Mouse (Mus musculus): ENCODE results near the gene Atp5h. TPM values are rescaled to one million over a fixed set of nuclear protein-coding genes. Genes with fewer than 3 reads are reported as not detected.
A peak's percentile ranks its signal among the peaks of the same experiment; 100 is the strongest.

Gene Atp5h
- polyA plus RNA-seq, 2 experiments = 334 to 620 TPM

DNA sequence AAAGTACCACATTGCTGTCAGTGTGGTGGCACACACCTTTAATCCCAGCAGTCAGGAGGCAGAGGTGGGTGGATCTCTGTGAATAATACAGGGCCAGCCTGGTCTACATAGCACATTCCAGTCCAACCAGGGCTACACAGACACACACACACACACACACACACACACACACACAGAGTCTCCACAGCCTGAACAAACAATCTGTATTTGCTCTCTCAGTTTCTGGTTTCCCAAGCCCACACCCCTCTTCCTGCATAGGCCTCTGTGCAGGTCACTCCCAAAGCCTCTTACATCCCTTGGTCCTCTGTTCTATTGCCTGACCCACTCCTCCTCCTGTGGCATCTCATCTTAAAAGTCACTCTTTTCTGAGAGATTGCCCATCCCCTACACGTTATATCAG lies 47.7 kb downstream of the Atp5h start:
- no peak overlapping the region for H3K9ac ChIP-seq (replicated peaks)
- 33% methylated on average over 1 of the region's 1 CpGs for WGBS (ENCODE audit: insufficient replicate concordance)
- no peak overlapping the region for H3K4me3 ChIP-seq (ENCODE audit: insufficient read depth in 1 of 2, low read depth in 2 of 2, low read length in 2 of 2)
- H3K4me2 ChIP-seq (ENCODE audit: low read depth) = no peak overlapping the region
- H3K36me3 ChIP-seq (replicated peaks; ENCODE audit: control insufficient read depth, insufficient read depth, low read depth) = no peaks in the 10 kb centered on the region
- DNase-seq (ENCODE audit: low read depth in 3 of 3, low spot score in 3 of 3) = no peak
- H3K27ac ChIP-seq = no peak overlapping the region
- peaks cover 37% of the 10 kb centered on the region for H3K27me3 ChIP-seq (ENCODE audit: control insufficient read depth, insufficient read depth, low read length)
- H3K4me1 ChIP-seq (replicated peaks; ENCODE audit: control insufficient read depth in 2 of 2, insufficient read depth in 2 of 2, low read length in 1 of 2) = peaks cover 0 to 2% of the 10 kb centered on the region in 2 experiments; a peak in 1 of 4 replicates
- no peaks in the 10 kb centered on the region for H3K9me3 ChIP-seq (ENCODE audit: control insufficient read depth, low read length)
- ATAC-seq (ENCODE audit: insufficient read depth) = no peak
- TF ChIP-seq CTCF (IDR thresholded peaks at IDR 0.05; ENCODE audit: low read depth) (no peak), EP300 (IDR thresholded peaks at IDR 0.05; ENCODE audit: low read depth) (no peak)

DNA sequence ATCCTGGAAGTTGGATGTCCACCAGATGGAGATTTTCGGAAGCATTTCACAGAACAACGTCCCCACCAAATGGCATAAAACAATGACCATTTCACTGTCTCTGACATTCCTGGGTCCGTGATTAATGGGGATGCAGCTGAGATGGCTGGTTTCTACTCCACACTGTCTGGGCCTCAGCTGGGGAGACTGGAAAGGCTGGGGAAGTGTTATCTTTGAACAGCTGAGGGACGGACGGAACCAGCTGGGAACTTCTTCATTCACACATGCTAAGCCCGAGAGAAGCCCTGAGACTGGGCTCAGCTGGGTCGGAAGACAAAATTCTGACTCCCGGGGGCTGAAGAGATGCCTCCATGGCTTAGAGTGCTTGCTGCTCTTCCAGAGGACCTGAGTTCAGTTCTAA lies 48.4 kb downstream of the Atp5h start:
- Histone ChIP-seq H3K27ac (no peak overlapping the region), H3K36me3 (replicated peaks; ENCODE audit: control insufficient read depth, insufficient read depth, low read depth) (no peaks in the 10 kb centered on the region), H3K4me3 (ENCODE audit: insufficient read depth in 1 of 2, low read depth in 2 of 2, low read length in 2 of 2) (no peak overlapping the region), H3K4me2 (ENCODE audit: low read depth) (no peak overlapping the region), H3K27me3 (ENCODE audit: control insufficient read depth, insufficient read depth, low read length) (peaks cover 44% of the 10 kb centered on the region), H3K9me3 (ENCODE audit: control insufficient read depth, low read length) (no peaks in the 10 kb centered on the region), H3K4me1 (replicated peaks; ENCODE audit: control insufficient read depth in 2 of 2, insufficient read depth in 2 of 2, low read length in 1 of 2) (peaks cover 0 to 2% of the 10 kb centered on the region in 2 experiments; a peak in 1 of 4 replicates), H3K9ac (replicated peaks) (no peak overlapping the region)
- no peak for DNase-seq (ENCODE audit: low read depth in 3 of 3, low spot score in 3 of 3)
- no peak for TF ChIP-seq EP300 (IDR thresholded peaks at IDR 0.05; ENCODE audit: low read depth)
- ATAC-seq (ENCODE audit: insufficient read depth) = no peak
- 57% methylated on average over 8 of the region's 8 CpGs for WGBS (ENCODE audit: insufficient replicate concordance)

DNA sequence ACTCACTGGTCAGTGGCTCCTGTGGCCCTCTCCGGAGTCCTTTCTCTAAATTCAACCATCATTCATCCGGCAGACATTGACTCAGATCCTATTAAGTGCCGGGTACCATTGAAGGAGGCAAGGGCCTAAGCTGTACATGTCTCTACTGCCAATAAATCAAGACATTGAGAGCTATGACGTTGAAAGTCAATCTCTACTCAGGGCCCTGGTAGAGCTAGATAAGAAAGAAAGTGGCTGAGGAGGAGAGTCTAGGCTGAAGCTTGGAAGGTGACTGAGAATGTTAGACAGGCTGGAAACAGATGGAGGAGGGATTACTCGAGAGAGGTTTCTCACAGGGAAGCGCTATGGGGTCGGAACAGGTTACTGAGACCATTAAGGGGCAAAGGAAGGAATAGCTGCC lies 49.4 kb downstream of the Atp5h start:
- Histone ChIP-seq H3K27ac (no peak overlapping the region), H3K4me2 (ENCODE audit: low read depth) (no peak overlapping the region), H3K27me3 (ENCODE audit: control insufficient read depth, insufficient read depth, low read length) (peaks cover 49% of the 10 kb centered on the region), H3K9me3 (ENCODE audit: control insufficient read depth, low read length) (no peaks in the 10 kb centered on the region), H3K9ac (replicated peaks) (no peak overlapping the region), H3K4me3 (ENCODE audit: insufficient read depth in 1 of 2, low read depth in 2 of 2, low read length in 2 of 2) (no peak overlapping the region), H3K4me1 (replicated peaks; ENCODE audit: control insufficient read depth in 2 of 2, insufficient read depth in 2 of 2, low read length in 1 of 2) (peaks cover 0 to 2% of the 10 kb centered on the region in 2 experiments; a peak in 1 of 4 replicates), H3K36me3 (replicated peaks; ENCODE audit: control insufficient read depth, insufficient read depth, low read depth) (no peaks in the 10 kb centered on the region)
- WGBS (ENCODE audit: insufficient replicate concordance) = 34% methylated on average over 7 of the region's 7 CpGs
- DNase-seq (ENCODE audit: low read depth in 3 of 3, low spot score in 3 of 3) (no peak), ATAC-seq (ENCODE audit: insufficient read depth) (no peak)
- TF ChIP-seq EP300 (IDR thresholded peaks at IDR 0.05; ENCODE audit: low read depth) (no peak), CTCF (IDR thresholded peaks at IDR 0.05; ENCODE audit: low read depth) (no peak)

DNA sequence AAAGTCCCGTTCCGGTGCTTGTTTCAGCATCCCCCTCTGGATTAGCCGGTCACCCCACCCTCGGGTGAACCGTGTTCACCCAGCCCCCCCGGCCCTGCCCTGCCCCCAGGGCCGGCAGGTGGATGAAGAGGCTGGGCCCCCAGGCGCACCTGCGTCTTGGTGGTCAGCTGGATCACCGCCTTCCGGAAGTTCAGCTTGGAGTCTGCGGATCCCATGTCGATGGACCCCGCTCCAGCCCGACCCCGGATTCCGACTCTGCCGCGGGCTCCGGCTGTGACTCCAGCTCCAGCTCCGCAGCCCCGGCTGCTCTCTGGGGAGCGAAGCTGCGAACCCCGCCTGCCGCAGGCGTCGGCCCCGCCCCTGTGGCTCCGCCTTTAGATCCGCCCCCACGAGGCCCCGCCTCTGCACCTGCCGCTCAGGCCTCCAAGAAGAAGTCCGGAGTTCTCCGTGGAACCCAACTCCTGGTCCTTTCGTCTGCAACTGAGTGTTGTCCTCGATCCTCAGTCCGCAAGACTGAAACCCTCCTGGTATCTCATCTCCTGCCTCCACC lies 52.3 kb downstream of the Atp5h start, which contains the start of gene Hid1:
Gene Hid1 (minus strand): TSS at position 362 of the 550 bp plus-strand sequence.
- H3K9ac ChIP-seq (replicated peaks) = no peak within 1 kb of the TSS

DNA sequence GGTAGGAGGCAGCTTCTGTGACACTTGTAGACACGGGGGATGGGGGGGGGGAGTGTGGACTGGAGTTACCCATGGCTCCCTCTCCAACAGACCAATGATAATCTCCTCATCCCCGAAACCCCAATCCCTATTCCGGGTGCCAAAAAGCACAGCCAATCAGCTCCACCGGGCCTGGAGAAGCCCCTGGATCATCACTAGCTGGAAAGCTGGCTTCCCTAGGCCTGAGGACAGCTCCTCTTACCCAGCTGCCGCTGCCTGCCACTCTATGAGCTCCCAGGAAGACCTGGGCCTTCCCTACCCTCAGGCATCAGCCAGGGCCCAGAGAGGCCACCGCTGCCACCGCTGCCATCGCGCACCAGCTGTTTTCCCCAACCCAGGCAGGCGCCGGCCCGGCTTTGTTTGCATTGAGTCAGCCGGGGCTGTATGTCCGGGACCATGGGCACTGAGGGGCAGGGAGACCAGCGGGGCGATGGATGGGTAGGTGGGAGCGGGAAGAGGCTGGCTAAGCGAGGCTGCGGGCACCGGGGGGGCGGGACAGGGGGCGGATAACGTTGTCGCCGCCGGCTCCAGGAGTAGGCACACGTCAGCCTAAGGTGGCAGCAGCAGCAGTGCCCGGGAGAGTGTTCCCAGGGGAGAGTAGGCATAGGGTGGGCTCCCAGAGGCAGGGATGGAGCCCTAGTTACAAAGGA lies 52.9 kb downstream of the Atp5h start:
- Histone ChIP-seq H3K27ac (no peak overlapping the region), H3K4me2 (ENCODE audit: low read depth) (peak overlapping the region; percentile 52), H3K9me3 (ENCODE audit: control insufficient read depth, low read length) (no peaks in the 10 kb centered on the region), H3K4me3 (ENCODE audit: insufficient read depth in 1 of 2, low read depth in 2 of 2, low read length in 2 of 2) (peak overlapping the region in 1 of 2 experiments; percentile 11; a peak in 1 of 4 replicates), H3K27me3 (ENCODE audit: control insufficient read depth, insufficient read depth, low read length) (peaks cover 29% of the 10 kb centered on the region), H3K4me1 (replicated peaks; ENCODE audit: control insufficient read depth in 2 of 2, insufficient read depth in 2 of 2, low read length in 1 of 2) (peaks cover 0 to 2% of the 10 kb centered on the region in 2 experiments; a peak in 1 of 4 replicates), H3K36me3 (replicated peaks; ENCODE audit: control insufficient read depth, insufficient read depth, low read depth) (no peaks in the 10 kb centered on the region), H3K9ac (replicated peaks) (no peak overlapping the region)
- TF ChIP-seq EP300 (IDR thresholded peaks at IDR 0.05; ENCODE audit: low read depth) = no peak
- no peak for TF ChIP-seq CTCF (IDR thresholded peaks at IDR 0.05; ENCODE audit: low read depth)
- ATAC-seq (ENCODE audit: insufficient read depth) (no peak), DNase-seq (ENCODE audit: low read depth in 3 of 3, low spot score in 3 of 3) (no peak)
- 5% methylated on average over 28 of the region's 28 CpGs for WGBS (ENCODE audit: insufficient replicate concordance)

More for the DNA sequence above, 52.3 kb downstream of the Atp5h start, which contains the start of gene Hid1:
- Histone ChIP-seq H3K4me1 (replicated peaks; ENCODE audit: control insufficient read depth in 2 of 2, insufficient read depth in 2 of 2, low read length in 1 of 2) (peaks cover 0 to 2% of the 10 kb centered on the region in 2 experiments; a peak in 1 of 4 replicates), H3K9me3 (ENCODE audit: control insufficient read depth, low read length) (no peaks in the 10 kb centered on the region), H3K27ac (no peak within 1 kb of the TSS), H3K36me3 (replicated peaks; ENCODE audit: control insufficient read depth, insufficient read depth, low read depth) (no peaks in the 10 kb centered on the region), H3K27me3 (ENCODE audit: control insufficient read depth, insufficient read depth, low read length) (peaks cover 29% of the 10 kb centered on the region), H3K4me3 (ENCODE audit: insufficient read depth in 1 of 2, low read depth in 2 of 2, low read length in 2 of 2) (peak within 1 kb of the TSS; percentile 11 to 43; a peak in 2 of 4 replicates), H3K4me2 (ENCODE audit: low read depth) (peak within 1 kb of the TSS; percentile 52)
- ATAC-seq (ENCODE audit: insufficient read depth) (0 out of 2 replicates have a peak, but pooled peaks have one; percentile 43), DNase-seq (ENCODE audit: low read depth in 3 of 3, low spot score in 3 of 3) (peak; percentile 25 to 48 (median 36))
- TF ChIP-seq CTCF (IDR thresholded peaks at IDR 0.05; ENCODE audit: low read depth) = no peak
- no peak for TF ChIP-seq EP300 (IDR thresholded peaks at IDR 0.05; ENCODE audit: low read depth)
- WGBS (ENCODE audit: insufficient replicate concordance) = under 1% methylated on average over 39 of the region's 39 CpGs
